Mouse (Mus musculus): ENCODE results near the gene Fcgrt. TPM values are rescaled to one million over a fixed set of nuclear protein-coding genes. Genes with fewer than 3 reads are reported as not detected.
A peak's percentile ranks its signal among the peaks of the same experiment; 100 is the strongest.
"Not testable (repeated sequence)": the region's sequence is repeated elsewhere in the genome, so short reads cannot be mapped to it uniquely, and the experiment has no call there.

Fcgrt gene
- polyA plus RNA-seq, 1 experiment from 2014 or later, result 33.8 TPM

DNA sequence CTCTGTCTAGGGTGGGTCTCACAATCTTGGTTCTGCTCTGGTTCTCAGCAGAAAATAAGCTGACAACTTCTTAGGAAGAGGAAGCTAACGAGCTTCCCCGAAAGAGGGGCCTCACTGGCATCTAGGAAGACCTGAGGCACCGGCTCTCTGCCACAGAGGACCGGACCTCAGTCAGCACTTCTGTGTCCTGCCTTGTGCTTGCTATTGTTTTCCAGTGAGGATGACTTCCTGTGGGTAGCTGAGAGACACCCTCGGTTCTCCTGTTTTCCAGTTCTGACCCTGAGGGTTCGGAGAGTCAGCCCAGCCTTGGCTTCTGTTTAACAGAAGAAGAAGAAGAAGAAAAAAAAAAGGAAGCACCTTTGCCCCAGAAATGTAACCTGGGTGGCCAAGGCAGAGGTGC, 6.2 kb downstream of the Fcgrt start:
- Histone ChIP-seq H3K9ac (ENCODE audit: low read depth, low read length) (0 out of 2 replicates have a peak overlapping the region, but pooled peaks have one; percentile 37), H3K27me3 (replicated peaks; ENCODE audit: control insufficient read depth, insufficient read depth, low read length) (no peaks in the 10 kb centered on the region), H3K4me2 (no peak overlapping the region), H3K4me3 (ENCODE audit: low read depth, low read length) (no peak overlapping the region), H3K36me3 (ENCODE audit: control insufficient read depth, insufficient read depth, low read length) (no peaks in the 10 kb centered on the region), H3K27ac (ENCODE audit: low read depth, low read length) (peak overlapping the region; percentile 30; the same call in 1 of the 2 replicates), H3K4me1 (replicated peaks; ENCODE audit: control insufficient read depth, insufficient read depth, low read length) (peaks cover 7% of the 10 kb centered on the region), H3K9me3 (ENCODE audit: control insufficient read depth, low read length) (no peaks in the 10 kb centered on the region)
- no peak for DNase-seq (ENCODE audit: low spot score)
- WGBS, result 36% methylated on average over 6 of the region's 6 CpGs
- ATAC-seq (replicated peaks; ENCODE audit: low FRiP score), result no peak

DNA sequence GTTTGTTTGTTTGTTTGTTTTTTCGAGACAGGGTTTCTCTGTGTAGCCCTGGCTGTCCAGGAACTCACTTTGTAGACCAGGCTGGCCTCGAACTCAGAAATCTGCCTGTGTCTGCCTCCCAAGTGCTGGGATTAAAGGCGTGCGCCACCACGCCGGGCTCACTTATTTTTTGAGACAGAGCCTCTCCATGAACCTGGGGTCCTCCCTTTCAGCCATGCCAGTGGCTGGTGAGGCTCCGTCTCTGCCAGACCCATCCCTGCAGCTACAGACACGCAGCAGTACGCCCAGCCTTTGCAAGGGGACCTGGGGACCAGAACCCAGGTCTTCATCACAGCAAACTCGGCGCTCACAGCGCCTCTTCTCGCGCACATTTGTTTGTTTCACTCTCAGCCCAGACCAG, 7.7 kb downstream of the Fcgrt start:
- not testable (repeated sequence) for H3K27ac ChIP-seq (ENCODE audit: low read depth, low read length); H3K36me3 ChIP-seq (ENCODE audit: control insufficient read depth, insufficient read depth, low read length); H3K9me3 ChIP-seq (ENCODE audit: control insufficient read depth, low read length); H3K4me3 ChIP-seq (ENCODE audit: low read depth, low read length); ATAC-seq (replicated peaks; ENCODE audit: low FRiP score); DNase-seq (ENCODE audit: low spot score); H3K9ac ChIP-seq (ENCODE audit: low read depth, low read length); H3K27me3 ChIP-seq (replicated peaks; ENCODE audit: control insufficient read depth, insufficient read depth, low read length); H3K4me2 ChIP-seq
- H3K4me1 ChIP-seq (replicated peaks; ENCODE audit: control insufficient read depth, insufficient read depth, low read length), result peaks cover 14% of the 10 kb centered on the region
- WGBS, result 87% methylated on average over 14 of the region's 14 CpGs

DNA sequence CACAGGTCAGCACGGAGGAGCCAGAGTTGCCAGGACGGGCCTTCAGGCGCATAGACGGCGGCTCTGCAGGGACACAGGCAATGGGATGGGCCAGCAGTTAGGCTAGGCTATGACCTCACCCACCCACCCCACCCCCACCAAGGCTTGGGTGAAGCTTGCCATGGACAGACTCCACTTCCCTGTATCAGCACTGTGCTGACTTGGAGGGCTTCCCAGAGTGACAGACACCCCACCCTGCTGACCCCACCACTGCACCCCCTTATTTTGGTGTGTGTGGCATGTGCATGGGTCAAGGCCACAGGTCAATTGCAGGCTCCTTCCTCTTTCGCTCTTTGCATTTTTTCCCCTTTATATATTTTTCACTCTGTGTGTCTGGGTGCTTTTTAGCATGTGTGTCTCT, 8.3 kb downstream of the Fcgrt start:
- no peaks in the 10 kb centered on the region for H3K36me3 ChIP-seq (ENCODE audit: control insufficient read depth, insufficient read depth, low read length)
- ATAC-seq (replicated peaks; ENCODE audit: low FRiP score) (no peak), DNase-seq (ENCODE audit: low spot score) (no peak)
- H3K9ac ChIP-seq (ENCODE audit: low read depth, low read length), result no peak overlapping the region
- no peak overlapping the region for H3K4me2 ChIP-seq
- no peak overlapping the region for H3K27ac ChIP-seq (ENCODE audit: low read depth, low read length)
- WGBS, result 58% methylated on average over 6 of the region's 6 CpGs
- peaks cover 20% of the 10 kb centered on the region for H3K4me1 ChIP-seq (replicated peaks; ENCODE audit: control insufficient read depth, insufficient read depth, low read length)
- no peaks in the 10 kb centered on the region for H3K27me3 ChIP-seq (replicated peaks; ENCODE audit: control insufficient read depth, insufficient read depth, low read length)
- H3K9me3 ChIP-seq (ENCODE audit: control insufficient read depth, low read length), result no peaks in the 10 kb centered on the region
- no peak overlapping the region for H3K4me3 ChIP-seq (ENCODE audit: low read depth, low read length)

DNA sequence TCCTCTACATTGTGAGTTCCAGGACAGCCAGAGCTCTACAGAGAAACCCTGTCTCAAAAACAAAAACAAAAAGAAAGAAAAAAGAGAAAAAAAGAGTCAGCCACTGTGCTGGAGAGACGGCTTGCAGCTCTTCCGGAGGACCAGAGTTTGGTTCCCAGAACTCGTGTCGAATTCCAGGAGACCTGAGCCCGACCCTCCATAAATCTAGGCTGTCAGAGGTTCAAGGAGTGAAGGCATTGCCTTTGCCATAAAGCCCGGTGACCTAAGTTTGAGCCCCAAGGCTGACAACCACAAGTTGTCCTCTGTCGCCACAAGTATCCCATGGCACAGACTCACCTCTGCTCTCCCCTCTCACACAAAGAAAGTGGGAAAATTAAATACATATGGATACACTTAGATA, 9.5 kb downstream of the Fcgrt start:
- Histone ChIP-seq H3K9me3 (ENCODE audit: control insufficient read depth, low read length) (no peaks in the 10 kb centered on the region), H3K4me1 (replicated peaks; ENCODE audit: control insufficient read depth, insufficient read depth, low read length) (peaks cover 23% of the 10 kb centered on the region), H3K27ac (ENCODE audit: low read depth, low read length) (no peak overlapping the region), H3K4me3 (ENCODE audit: low read depth, low read length) (no peak overlapping the region), H3K27me3 (replicated peaks; ENCODE audit: control insufficient read depth, insufficient read depth, low read length) (no peaks in the 10 kb centered on the region), H3K9ac (ENCODE audit: low read depth, low read length) (no peak overlapping the region), H3K36me3 (ENCODE audit: control insufficient read depth, insufficient read depth, low read length) (no peaks in the 10 kb centered on the region), H3K4me2 (no peak overlapping the region)
- 59% methylated on average over 7 of the region's 7 CpGs for WGBS
- ATAC-seq (replicated peaks; ENCODE audit: low FRiP score) (no peak), DNase-seq (ENCODE audit: low spot score) (no peak)

DNA sequence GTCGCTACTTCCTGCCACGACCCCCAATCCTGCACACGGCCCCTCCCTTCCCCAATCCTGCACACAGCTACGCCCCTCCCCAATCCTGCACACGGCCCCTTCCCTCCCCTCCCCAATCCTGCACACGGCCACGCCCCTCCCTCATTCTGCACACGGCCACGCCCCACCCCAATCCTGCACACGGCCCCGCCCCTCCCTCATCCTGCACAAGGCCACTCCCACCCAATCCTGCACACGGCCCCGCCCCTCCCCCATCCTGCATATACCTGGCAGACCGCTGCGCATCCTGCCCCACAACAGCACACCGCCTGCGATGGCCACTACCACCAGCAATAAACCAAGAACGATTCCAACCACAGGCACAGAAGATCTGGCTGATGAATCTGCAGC, 10.1 kb downstream of the Fcgrt start:
- H3K4me3 ChIP-seq (ENCODE audit: low read depth, low read length), result 0 out of 2 replicates have a peak overlapping the region, but pooled peaks have one; percentile 14
- peak overlapping the region; percentile 63; the same call in 1 of the 2 replicates for H3K27ac ChIP-seq (ENCODE audit: low read depth, low read length)
- peak overlapping the region; percentile 70 for H3K4me2 ChIP-seq
- peaks cover 23% of the 10 kb centered on the region for H3K4me1 ChIP-seq (replicated peaks; ENCODE audit: control insufficient read depth, insufficient read depth, low read length)
- H3K9me3 ChIP-seq (ENCODE audit: control insufficient read depth, low read length), result no peaks in the 10 kb centered on the region
- ATAC-seq (replicated peaks; ENCODE audit: low FRiP score) (no peak), DNase-seq (ENCODE audit: low spot score) (peak; percentile 52)
- WGBS, result 24% methylated on average over 18 of the region's 18 CpGs
- H3K36me3 ChIP-seq (ENCODE audit: control insufficient read depth, insufficient read depth, low read length), result no peaks in the 10 kb centered on the region
- 0 out of 2 replicates have a peak overlapping the region, but pooled peaks have one; percentile 37 for H3K9ac ChIP-seq (ENCODE audit: low read depth, low read length)
- H3K27me3 ChIP-seq (replicated peaks; ENCODE audit: control insufficient read depth, insufficient read depth, low read length), result no peaks in the 10 kb centered on the region

DNA sequence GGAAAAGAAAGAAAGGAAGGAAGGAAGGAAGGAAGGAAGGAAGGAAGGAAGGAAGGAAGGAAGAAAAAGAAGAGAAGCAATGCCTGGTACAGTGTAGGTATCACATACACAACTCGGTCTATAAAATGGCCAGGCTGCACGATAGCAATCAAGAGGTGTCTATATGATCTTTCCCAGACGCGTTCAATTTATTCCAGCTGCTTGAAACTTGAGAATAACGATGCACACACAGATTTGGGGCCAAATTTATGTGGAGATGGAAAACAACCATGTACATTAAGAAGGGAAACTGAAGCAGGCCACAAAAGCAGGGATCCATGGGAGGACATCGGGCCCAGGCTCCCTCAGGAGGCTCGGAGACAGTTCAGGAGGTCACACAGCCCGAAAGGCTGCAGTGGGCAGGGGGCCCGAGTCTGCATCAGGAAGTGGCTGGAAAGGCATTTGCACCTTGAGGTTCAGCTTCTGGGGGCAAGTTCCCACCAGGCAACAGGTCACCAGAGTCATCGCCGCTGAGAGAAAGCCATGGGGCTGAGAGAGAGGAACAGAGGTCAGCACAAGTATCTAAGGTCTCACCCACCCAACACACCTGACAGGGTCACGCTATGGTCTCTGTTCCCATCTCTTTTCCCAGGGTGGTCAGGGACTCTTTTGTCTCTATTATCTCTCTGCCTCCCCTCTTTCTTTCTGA, 10.7 kb downstream of the Fcgrt start:
- WGBS, result 34% methylated on average over 12 of the region's 12 CpGs

DNA sequence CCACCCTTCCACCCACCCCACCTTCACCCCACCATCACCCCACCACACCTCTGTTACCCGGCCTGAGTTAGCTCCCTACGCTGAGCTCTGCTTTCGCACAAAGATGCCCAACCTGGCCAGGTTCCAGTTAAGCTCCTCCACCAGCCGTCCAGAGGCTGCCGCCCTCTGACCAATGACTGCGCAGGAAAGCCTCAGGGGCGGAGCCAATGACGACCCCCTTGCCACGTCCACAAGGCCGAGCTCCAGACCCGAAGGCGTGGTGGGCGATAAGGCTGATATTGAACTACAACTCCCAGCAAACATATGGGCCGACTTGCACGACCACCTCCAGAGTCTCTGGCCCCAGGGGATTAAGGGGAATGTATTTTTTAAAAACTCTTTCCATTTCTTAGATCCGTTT, 11.6 kb downstream of the Fcgrt start, which contains the start of gene Rcn3:
Gene Rcn3 (minus strand): TSS at position 174 of the 400 bp plus-strand sequence.
- Histone ChIP-seq H3K36me3 (ENCODE audit: control insufficient read depth, insufficient read depth, low read length) (peaks cover 6% of the 10 kb centered on the region; the same call in 1 of the 2 replicates), H3K4me2 (peak within 1 kb of the TSS; percentile 70), H3K9ac (ENCODE audit: low read depth, low read length) (peak within 1 kb of the TSS; percentile 66), H3K4me1 (replicated peaks; ENCODE audit: control insufficient read depth, insufficient read depth, low read length) (peaks cover 23% of the 10 kb centered on the region), H3K9me3 (ENCODE audit: control insufficient read depth, low read length) (no peaks in the 10 kb centered on the region), H3K27ac (ENCODE audit: low read depth, low read length) (peak within 1 kb of the TSS; percentile 71), H3K27me3 (replicated peaks; ENCODE audit: control insufficient read depth, insufficient read depth, low read length) (no peaks in the 10 kb centered on the region), H3K4me3 (ENCODE audit: low read depth, low read length) (peak within 1 kb of the TSS; percentile 61)
- DNase-seq (ENCODE audit: low spot score), result peak; percentile 91
- ATAC-seq (replicated peaks; ENCODE audit: low FRiP score), result peak; percentile 87
- WGBS, result under 1% methylated on average over 16 of the region's 16 CpGs

More for the DNA sequence above, 10.7 kb downstream of the Fcgrt start:
- Histone ChIP-seq H3K4me2 (peak overlapping the region; percentile 70), H3K27me3 (replicated peaks; ENCODE audit: control insufficient read depth, insufficient read depth, low read length) (no peaks in the 10 kb centered on the region), H3K4me1 (replicated peaks; ENCODE audit: control insufficient read depth, insufficient read depth, low read length) (peaks cover 23% of the 10 kb centered on the region), H3K9me3 (ENCODE audit: control insufficient read depth, low read length) (no peaks in the 10 kb centered on the region), H3K4me3 (ENCODE audit: low read depth, low read length) (peak overlapping the region; percentile 14), H3K36me3 (ENCODE audit: control insufficient read depth, insufficient read depth, low read length) (no peaks in the 10 kb centered on the region; the same call in 1 of the 2 replicates), H3K9ac (ENCODE audit: low read depth, low read length) (0 out of 2 replicates have a peak overlapping the region, but pooled peaks have one; percentile 37), H3K27ac (ENCODE audit: low read depth, low read length) (peak overlapping the region; percentile 63)
- DNase-seq (ENCODE audit: low spot score) (no peak), ATAC-seq (replicated peaks; ENCODE audit: low FRiP score) (no peak)

DNA sequence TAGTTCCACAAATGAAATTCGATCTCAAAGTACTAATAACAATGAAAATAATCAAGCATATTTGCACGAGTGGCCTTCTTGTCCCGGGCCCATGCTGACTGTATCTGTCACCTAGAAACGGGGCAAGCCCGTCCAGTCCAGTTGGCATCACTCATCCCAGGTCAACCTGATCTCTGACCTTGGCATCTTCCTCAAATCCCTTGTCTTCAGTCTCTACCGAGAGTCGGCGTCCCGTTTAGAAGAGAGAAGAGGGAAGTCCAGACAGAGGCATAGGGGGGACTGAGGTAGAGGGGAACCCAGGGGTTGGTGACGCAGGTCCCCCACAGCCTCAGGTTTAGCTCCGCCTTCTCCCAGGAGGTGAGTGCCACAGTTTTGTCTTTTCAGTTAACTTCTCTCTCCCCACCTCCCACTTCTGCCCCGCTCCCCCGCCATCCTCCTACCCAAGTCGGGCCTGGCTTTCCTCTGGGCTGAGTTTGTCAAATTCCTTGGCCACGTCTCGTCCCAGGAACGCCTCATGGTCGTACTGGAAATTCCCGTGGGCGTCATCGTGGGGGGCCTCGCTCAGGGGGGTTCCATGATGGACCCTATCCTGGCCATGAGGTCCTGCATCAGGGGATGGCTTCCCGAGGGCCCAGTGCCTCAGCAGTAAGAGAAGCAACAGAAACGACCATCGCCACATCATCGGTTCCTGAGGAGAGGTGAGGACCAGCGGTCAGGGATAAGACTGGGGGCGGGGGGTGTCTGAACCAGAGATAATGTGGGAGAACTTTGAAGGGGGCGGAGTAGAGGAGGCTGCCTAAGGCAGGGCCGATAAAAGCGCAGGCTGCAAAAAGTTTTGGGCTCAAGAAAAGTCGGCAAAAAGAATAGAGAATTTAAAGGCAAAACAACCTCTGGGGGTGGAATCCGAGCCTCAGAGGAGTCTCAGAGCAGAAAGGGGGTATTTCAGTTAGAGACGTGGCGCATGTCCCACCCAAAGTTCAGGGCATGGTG, 12.4 kb downstream of the Fcgrt start:
- H3K36me3 ChIP-seq (ENCODE audit: control insufficient read depth, insufficient read depth, low read length), result peaks cover 13% of the 10 kb centered on the region
- 13% methylated on average over 35 of the region's 35 CpGs for WGBS
- peaks cover 23% of the 10 kb centered on the region for H3K4me1 ChIP-seq (replicated peaks; ENCODE audit: control insufficient read depth, insufficient read depth, low read length)
- H3K27me3 ChIP-seq (replicated peaks; ENCODE audit: control insufficient read depth, insufficient read depth, low read length), result no peaks in the 10 kb centered on the region
- no peaks in the 10 kb centered on the region for H3K9me3 ChIP-seq (ENCODE audit: control insufficient read depth, low read length)
- H3K4me3 ChIP-seq (ENCODE audit: low read depth, low read length), result peak overlapping the region; percentile 61
- ATAC-seq (replicated peaks; ENCODE audit: low FRiP score), result peak; percentile 71
- DNase-seq (ENCODE audit: low spot score), result peak; percentile 62
- H3K9ac ChIP-seq (ENCODE audit: low read depth, low read length), result peak overlapping the region; percentile 66
- peak overlapping the region; percentile 70 for H3K4me2 ChIP-seq
- H3K27ac ChIP-seq (ENCODE audit: low read depth, low read length), result peak overlapping the region; percentile 71
